Mouse (Mus musculus): ENCODE data around the gene Nrf1.

The Nrf1 gene

DNA sequence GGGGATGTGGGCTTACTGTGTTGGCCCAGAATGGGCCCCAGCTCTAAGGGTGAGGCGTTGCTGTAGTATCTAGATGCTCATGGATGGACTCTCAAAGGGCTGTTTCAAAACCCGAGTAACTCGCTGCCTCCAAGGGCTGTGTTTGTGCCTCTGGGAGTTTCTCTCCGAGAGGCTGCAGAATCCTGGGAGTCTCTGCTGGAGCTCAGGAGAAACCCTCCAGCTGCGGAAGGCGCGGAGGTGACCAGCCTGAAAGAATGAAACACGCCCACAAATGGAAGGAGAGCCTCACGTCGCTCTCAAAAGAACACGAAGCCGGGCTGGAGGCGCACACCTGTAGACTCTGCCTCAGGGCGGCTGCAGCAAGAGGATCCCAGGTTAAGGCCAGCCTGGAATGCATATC, 129.5 kb downstream of the Nrf1 start:
- no peak for DNase-seq

DNA sequence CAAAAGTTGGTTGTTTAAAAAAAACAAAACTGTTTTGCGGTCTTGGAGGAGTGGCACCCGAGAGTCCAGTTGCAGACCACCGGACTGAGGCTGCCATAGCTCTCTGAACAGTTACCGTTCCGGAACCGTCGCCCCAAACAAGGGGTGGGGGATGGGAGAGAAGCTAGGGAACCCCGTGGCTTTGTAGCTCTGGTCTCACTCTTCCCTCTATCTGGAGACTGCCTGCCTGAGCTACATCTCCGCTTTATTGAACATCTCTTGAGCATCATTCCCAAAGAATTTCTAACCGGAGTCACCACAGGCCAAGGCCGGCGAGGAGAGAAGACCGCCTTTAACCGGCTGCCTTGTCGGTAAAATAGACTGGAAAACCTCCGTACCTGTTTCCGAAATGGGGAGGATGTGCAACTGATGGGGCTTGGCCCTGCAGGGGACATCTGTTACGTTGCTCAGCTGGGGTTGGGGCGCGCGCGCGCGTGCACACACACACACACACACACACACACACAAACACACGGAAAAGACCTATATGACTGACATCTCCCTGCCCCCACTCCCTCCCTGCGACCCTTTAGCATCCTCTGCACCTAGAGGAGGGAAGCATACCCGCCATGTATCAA, 130.3 kb downstream of the Nrf1 start:
- DNase-seq: no peak

DNA sequence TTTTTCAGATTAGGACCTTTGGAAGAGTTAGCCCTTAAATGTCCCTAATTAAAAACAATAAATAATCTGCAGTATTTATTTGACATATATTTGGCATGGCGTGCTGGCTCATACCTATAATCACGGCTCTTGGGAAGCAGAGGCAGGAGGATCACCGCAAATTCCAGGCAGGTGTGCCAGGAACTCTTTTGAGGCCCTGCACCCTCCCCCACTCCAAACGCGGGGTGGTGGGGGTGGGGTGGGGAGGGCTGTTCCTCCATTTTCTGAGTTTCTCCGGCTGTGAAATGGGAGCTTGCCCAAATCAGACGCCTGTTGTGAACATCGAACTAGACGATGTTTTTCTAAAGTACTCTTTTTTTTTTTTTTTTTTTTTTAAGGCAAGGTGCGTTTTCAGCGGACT, 131.3 kb downstream of the Nrf1 start:
- no peak for DNase-seq

DNA sequence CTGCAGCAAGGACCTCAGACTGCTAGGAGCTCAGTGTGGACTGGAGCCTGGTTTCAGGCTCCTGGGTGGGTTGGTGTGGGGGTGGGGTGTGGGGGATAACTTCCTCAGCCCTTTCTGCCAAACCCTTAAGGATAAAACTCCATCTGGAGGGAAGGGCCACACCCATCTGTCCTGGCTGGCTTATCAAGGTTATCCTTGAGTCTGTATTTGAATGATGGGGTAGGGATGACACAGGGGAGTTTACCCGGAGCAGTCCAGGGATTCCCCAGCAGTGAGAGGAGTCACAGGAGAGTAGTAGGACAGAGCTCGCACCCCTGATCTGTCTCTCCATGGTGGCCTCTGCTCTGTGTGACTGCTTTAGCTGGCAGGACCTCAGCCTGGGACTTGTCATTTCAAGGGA, 132.5 kb downstream of the Nrf1 start:
- DNase-seq: no peak

DNA sequence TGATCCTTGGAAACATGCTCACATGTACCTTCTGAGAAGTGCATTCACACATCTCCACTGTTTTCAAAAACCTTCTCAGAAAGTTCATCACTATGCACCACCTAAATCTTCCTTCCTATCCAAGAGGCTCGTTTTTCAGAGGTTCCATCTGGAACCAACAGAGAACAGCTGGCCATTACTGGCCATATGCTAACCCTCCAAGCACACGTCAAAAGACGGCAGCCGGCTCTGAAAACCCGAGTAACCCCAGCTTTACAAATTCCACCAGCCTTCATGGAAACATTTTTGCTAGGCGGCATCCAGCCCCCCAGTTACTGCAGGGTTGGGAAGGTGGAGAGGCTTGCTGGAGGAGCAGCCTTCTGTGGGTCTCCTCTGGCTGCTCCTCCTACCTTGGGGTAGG, 134.2 kb downstream of the Nrf1 start:
- DNase-seq: no peak

DNA sequence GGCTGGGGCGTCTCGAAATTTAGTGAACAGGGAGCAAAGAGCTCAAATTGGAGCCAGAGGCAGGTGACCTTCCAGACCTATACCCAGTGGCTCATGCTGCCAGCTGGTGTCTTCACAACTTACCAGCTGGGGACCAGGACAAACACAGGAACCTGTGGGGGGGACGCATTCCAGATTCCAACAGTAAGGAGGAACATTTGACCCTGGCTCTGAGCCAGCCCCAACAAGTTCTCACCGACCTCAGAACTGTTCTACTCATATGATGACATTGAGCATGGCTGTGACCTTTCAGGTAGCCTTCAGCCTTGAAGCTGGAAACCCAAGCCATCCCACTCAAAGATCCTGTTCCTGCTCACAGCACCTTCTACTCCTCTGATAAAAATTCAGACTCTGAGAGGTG, 135.8 kb downstream of the Nrf1 start:
- no peak for DNase-seq

DNA sequence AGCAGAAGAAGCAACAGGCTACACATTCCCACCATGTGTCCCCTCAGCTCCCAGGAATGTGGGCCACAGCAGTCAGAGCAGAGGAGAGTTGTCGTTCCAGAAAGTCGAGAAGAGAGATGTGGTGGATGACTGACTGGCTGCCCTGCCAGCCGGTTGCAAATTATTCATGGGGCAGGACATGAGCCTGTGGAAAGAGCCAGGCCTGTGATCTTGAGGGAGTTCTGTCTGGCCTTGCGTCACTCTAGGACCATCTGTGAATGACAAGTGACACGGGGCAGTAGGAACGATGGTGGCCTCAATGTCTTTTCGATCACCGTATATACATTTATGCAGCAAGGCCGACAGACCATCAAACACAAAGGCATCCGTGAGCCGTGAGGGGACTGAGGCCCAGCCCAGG, 147.9 kb downstream of the Nrf1 start:
- no peak for DNase-seq

DNA sequence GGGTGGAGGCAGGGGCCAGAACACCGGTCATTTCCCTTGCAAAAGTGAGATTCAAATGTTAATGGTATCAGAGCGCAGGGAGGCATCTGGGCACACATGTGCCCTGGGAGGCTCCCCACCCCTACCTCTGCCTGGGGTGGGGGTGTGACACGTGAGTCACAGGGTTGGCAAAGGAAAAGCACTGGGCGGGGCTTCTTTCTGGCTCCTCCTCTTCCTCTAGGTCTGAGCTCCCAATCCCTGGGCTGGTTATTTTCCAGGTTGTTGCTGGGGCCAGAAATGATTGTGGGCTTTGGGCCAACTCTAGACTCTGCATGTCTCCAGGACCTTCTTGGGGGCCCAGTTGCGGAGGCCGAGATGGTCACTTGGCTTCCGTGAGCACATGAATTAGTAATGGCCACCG, 148.4 kb downstream of the Nrf1 start:
- no peak for DNase-seq
